Mouse (Mus musculus): ENCODE data around the gene Hoxa7. TPM values are rescaled to one million over a fixed set of nuclear protein-coding genes. Genes with fewer than 3 reads are reported as not detected.

Gene Hoxa7
- total and polyA plus RNA-seq, 2 experiments from 2014 or later, result 1.3 to 2.9 TPM

GRCm38 (mm10) chr6:52190906-52191810 lies 30.5 kb downstream of the Hoxa7 start, which contains the start of gene Hoxa4:
TSS of gene Hoxa4 (minus strand) at chr6:52191753.
- Histone ChIP-seq H3K9me3 (ENCODE audit: low read length) (no peaks in the 10 kb centered on the region), H3K4me2 (ENCODE audit: low read depth, low read length) (peak within 1 kb of the TSS; percentile 50), H3K4me1 (ENCODE audit: insufficient read depth, low read length) (no peaks in the 10 kb centered on the region), H3K4me3 (ENCODE audit: low read length) (peak within 1 kb of the TSS; percentile 41), H3K36me3 (ENCODE audit: insufficient read depth, low read length) (no peaks in the 10 kb centered on the region), H3K27ac (peak within 1 kb of the TSS; percentile 79), H3K9ac (replicated peaks; ENCODE audit: low read length) (peak within 1 kb of the TSS; percentile 57), H3K27me3 (ENCODE audit: insufficient read depth, low read length) (peaks cover 82% of the 10 kb centered on the region)
- no peak for TF ChIP-seq CTCF (IDR thresholded peaks at IDR 0.05; ENCODE audit: low read depth)
- WGBS, result 3% methylated on average over 53 of the region's 102 CpGs
- DNase-seq (ENCODE audit: low spot score) (no peak), ATAC-seq (peak; percentile 47; the same call in 1 of the 2 replicates)

GRCm38 (mm10) chr6:52190410-52190809 lies 31.2 kb downstream of the Hoxa7 start:
- DNase-seq (ENCODE audit: low spot score), result no peak
- ATAC-seq, result no peak
- H3K4me1 ChIP-seq (ENCODE audit: insufficient read depth, low read length), result no peaks in the 10 kb centered on the region
- H3K9ac ChIP-seq (replicated peaks; ENCODE audit: low read length), result peak overlapping the region; percentile 57
- H3K36me3 ChIP-seq (ENCODE audit: insufficient read depth, low read length), result no peaks in the 10 kb centered on the region
- H3K27me3 ChIP-seq (ENCODE audit: insufficient read depth, low read length), result peaks cover 82% of the 10 kb centered on the region
- TF ChIP-seq CTCF (IDR thresholded peaks at IDR 0.05; ENCODE audit: low read depth), result no peak
- H3K27ac ChIP-seq, result peak overlapping the region; percentile 79
- H3K9me3 ChIP-seq (ENCODE audit: low read length), result no peaks in the 10 kb centered on the region
- H3K4me3 ChIP-seq (ENCODE audit: low read length), result peak overlapping the region; percentile 41
- H3K4me2 ChIP-seq (ENCODE audit: low read depth, low read length), result peak overlapping the region; percentile 50
- WGBS, result 7% methylated on average over 23 of the region's 23 CpGs

GRCm38 (mm10) chr6:52189909-52190308 lies 31.7 kb downstream of the Hoxa7 start:
- no peak for ATAC-seq
- peak overlapping the region; percentile 79 for H3K27ac ChIP-seq
- no peak for DNase-seq (ENCODE audit: low spot score)
- H3K4me3 ChIP-seq (ENCODE audit: low read length), result peak overlapping the region; percentile 41
- no peaks in the 10 kb centered on the region for H3K4me1 ChIP-seq (ENCODE audit: insufficient read depth, low read length)
- WGBS, result 9% methylated on average over 8 of the region's 8 CpGs
- H3K36me3 ChIP-seq (ENCODE audit: insufficient read depth, low read length), result no peaks in the 10 kb centered on the region
- peak overlapping the region; percentile 50 for H3K4me2 ChIP-seq (ENCODE audit: low read depth, low read length)
- H3K9me3 ChIP-seq (ENCODE audit: low read length), result no peaks in the 10 kb centered on the region
- TF ChIP-seq CTCF (IDR thresholded peaks at IDR 0.05; ENCODE audit: low read depth), result no peak
- peak overlapping the region; percentile 57 for H3K9ac ChIP-seq (replicated peaks; ENCODE audit: low read length)
- peaks cover 85% of the 10 kb centered on the region for H3K27me3 ChIP-seq (ENCODE audit: insufficient read depth, low read length)

GRCm38 (mm10) chr6:52189172-52189591 lies 32.5 kb downstream of the Hoxa7 start:
- Histone ChIP-seq H3K4me1 (ENCODE audit: insufficient read depth, low read length) (0 out of 2 replicates have a peak, but pooled peaks cover 4% of the 10 kb centered on the region), H3K4me3 (ENCODE audit: low read length) (no peak overlapping the region), H3K27ac (peak overlapping the region; percentile 79; the same call in 1 of the 2 replicates), H3K36me3 (ENCODE audit: insufficient read depth, low read length) (no peaks in the 10 kb centered on the region), H3K9me3 (ENCODE audit: low read length) (no peaks in the 10 kb centered on the region), H3K27me3 (ENCODE audit: insufficient read depth, low read length) (peaks cover 85% of the 10 kb centered on the region), H3K4me2 (ENCODE audit: low read depth, low read length) (peak overlapping the region; percentile 50), H3K9ac (replicated peaks; ENCODE audit: low read length) (no peak overlapping the region; the same call in 1 of the 2 replicates)
- no peak for TF ChIP-seq CTCF (IDR thresholded peaks at IDR 0.05; ENCODE audit: low read depth)
- WGBS, result 14% methylated on average over 5 of the region's 5 CpGs
- DNase-seq (ENCODE audit: low spot score) (no peak), ATAC-seq (no peak)

- H3K27me3 ChIP-seq (ENCODE audit: insufficient read depth, low read length), result peaks cover 92% of the 10 kb centered on the region
- WGBS, result 14% methylated on average over 1 of the region's 1 CpGs
- no peak for TF ChIP-seq CTCF (IDR thresholded peaks at IDR 0.05; ENCODE audit: low read depth)
- H3K36me3 ChIP-seq (ENCODE audit: insufficient read depth, low read length), result no peaks in the 10 kb centered on the region
- no peak overlapping the region for H3K4me2 ChIP-seq (ENCODE audit: low read depth, low read length)
- no peak overlapping the region for H3K9ac ChIP-seq (replicated peaks; ENCODE audit: low read length)
- H3K27ac ChIP-seq, result no peak overlapping the region
- no peak for ATAC-seq
- no peak for DNase-seq (ENCODE audit: low spot score)
- 0 out of 2 replicates have a peak, but pooled peaks cover 4% of the 10 kb centered on the region for H3K4me1 ChIP-seq (ENCODE audit: insufficient read depth, low read length)
- H3K4me3 ChIP-seq (ENCODE audit: low read length), result no peak overlapping the region
- H3K9me3 ChIP-seq (ENCODE audit: low read length), result no peaks in the 10 kb centered on the region
These were observed 35.2 kb downstream of the Hoxa7 start for GRCm38 (mm10) chr6:52186500-52186899.

- no peak for ATAC-seq
- no peak overlapping the region for H3K9ac ChIP-seq (replicated peaks; ENCODE audit: low read length)
- H3K4me3 ChIP-seq (ENCODE audit: low read length), result no peak overlapping the region
- no peak for TF ChIP-seq CTCF (IDR thresholded peaks at IDR 0.05; ENCODE audit: low read depth)
- H3K4me1 ChIP-seq (ENCODE audit: insufficient read depth, low read length), result 0 out of 2 replicates have a peak, but pooled peaks cover 4% of the 10 kb centered on the region
- no peak overlapping the region; the same call in 1 of the 2 replicates for H3K27ac ChIP-seq
- no peaks in the 10 kb centered on the region for H3K36me3 ChIP-seq (ENCODE audit: insufficient read depth, low read length)
- 15% methylated on average over 3 of the region's 3 CpGs for WGBS
- no peak for DNase-seq (ENCODE audit: low spot score)
- no peaks in the 10 kb centered on the region for H3K9me3 ChIP-seq (ENCODE audit: low read length)
- H3K27me3 ChIP-seq (ENCODE audit: insufficient read depth, low read length), result peaks cover 93% of the 10 kb centered on the region
- no peak overlapping the region for H3K4me2 ChIP-seq (ENCODE audit: low read depth, low read length)
These were observed 35.8 kb downstream of the Hoxa7 start for GRCm38 (mm10) chr6:52185834-52186233.

Data from hindbrain, postnatal 0 days (tissue).